Mouse (Mus musculus) limb, embryonic 15.5 days (tissue): Measurements from ENCODE around the gene Ubl7. TPM values are rescaled to one million over a fixed set of nuclear protein-coding genes. Genes with fewer than 3 reads are reported as not detected.

ENCODE experiments used
- ATAC-seq: fragments of 200-750 bp; cut with Nextera tagmentation; 2 replicates; pipeline ENCODE4 v1.8.0; 2017; ENCODE audit warnings: low read depth, moderate TSS enrichment; ENCODE audit not compliant: insufficient number of reproducible peaks, low FRiP score, low TSS enrichment
- H3K27ac ChIP-seq: fragments of 300-500 bp; sonication (generic); 2 replicates; pipeline ENCODE4 v1.5.1; 2015; ENCODE audit warnings: moderate library complexity, mild to moderate bottlenecking, inconsistent platforms
- H3K27me3 ChIP-seq: fragments of 300-500 bp; sonication (generic); 2 replicates; pipeline ENCODE4 v1.6.1; 2015; ENCODE audit warnings: inconsistent platforms
- H3K36me3 ChIP-seq: fragments of 300-500 bp; sonication (generic); 2 replicates; pipeline ENCODE4 v1.6.1; 2015; ENCODE audit warnings: inconsistent platforms
- H3K4me1 ChIP-seq: fragments of 300-500 bp; sonication (generic); 2 replicates; pipeline ENCODE4 v1.6.1; 2015; ENCODE audit warnings: inconsistent platforms
- H3K4me2 ChIP-seq: fragments of 300-500 bp; sonication (generic); 2 replicates; pipeline ENCODE4 v1.6.1; 2015; ENCODE audit warnings: mild to moderate bottlenecking, inconsistent platforms
- H3K4me3 ChIP-seq: fragments of 300-500 bp; sonication (generic); 2 replicates; pipeline ENCODE4 v1.5.1; 2015; ENCODE audit warnings: mild to moderate bottlenecking, inconsistent platforms
- H3K9ac ChIP-seq: fragments of 300-500 bp; sonication (generic); 2 replicates; pipeline ENCODE4 v1.6.1; 2015; ENCODE audit warnings: inconsistent platforms
- H3K9me3 ChIP-seq: fragments of 300-500 bp; sonication (generic); 2 replicates; pipeline ENCODE4 v1.6.1; 2016; ENCODE audit warnings: inconsistent platforms
- WGBS: fragments of 180-500 bp; shearing (Covaris S2); methylation state at CpG from one replicate; pipeline ENCODE4 v1.1.7; 2015; 5-methylcytosine and 5-hydroxymethylcytosine counted together
- polyA plus RNA-seq: library from polyadenylated mRNA; unstranded; fragments of >200 nt; fragmentation: Nextera tagmentation; extraction: Ambion mirVana; gene quantifications from 2 replicates; pipeline ENCODE4 v1.2.1, GENCODE M21; 2015

The Ubl7 gene
- polyA plus RNA-seq, 1 experiment from 2014 or later = 107 TPM

GRCm38 (mm10) chr9:57954962-57955744 is 44.4 kb downstream of the Ubl7 start:
- no peak overlapping the region for H3K4me3 ChIP-seq
- no peak for ATAC-seq
- H3K4me2 ChIP-seq = no peak overlapping the region
- H3K27ac ChIP-seq = no peak overlapping the region
- no peaks in the 10 kb centered on the region for H3K9me3 ChIP-seq
- no peak overlapping the region for H3K9ac ChIP-seq
- H3K4me1 ChIP-seq = peaks cover 4% of the 10 kb centered on the region
- 88% methylated on average over 12 of the region's 12 CpGs for WGBS
- H3K27me3 ChIP-seq = peaks cover 5% of the 10 kb centered on the region; the same call in 1 of the 2 replicates
- H3K36me3 ChIP-seq = no peaks in the 10 kb centered on the region

GRCm38 (mm10) chr9:57955764-57956163 is 45.0 kb downstream of the Ubl7 start:
- Histone ChIP-seq H3K4me3 (no peak overlapping the region), H3K4me1 (peaks cover 4% of the 10 kb centered on the region; the same call in 1 of the 2 replicates), H3K4me2 (no peak overlapping the region), H3K9me3 (no peaks in the 10 kb centered on the region), H3K27ac (no peak overlapping the region), H3K27me3 (0 out of 2 replicates have a peak, but pooled peaks cover 2% of the 10 kb centered on the region), H3K9ac (no peak overlapping the region), H3K36me3 (no peaks in the 10 kb centered on the region)
- no peak for ATAC-seq
- WGBS = 82% methylated on average over 6 of the region's 6 CpGs

- Histone ChIP-seq H3K4me2 (no peak overlapping the region), H3K4me3 (no peak overlapping the region), H3K36me3 (no peaks in the 10 kb centered on the region), H3K9me3 (no peaks in the 10 kb centered on the region), H3K9ac (no peak overlapping the region), H3K4me1 (peaks cover 4% of the 10 kb centered on the region; the same call in 1 of the 2 replicates), H3K27ac (no peak overlapping the region), H3K27me3 (no peaks in the 10 kb centered on the region)
- ATAC-seq = no peak
- 82% methylated on average over 9 of the region's 9 CpGs for WGBS
These were observed 45.5 kb downstream of the Ubl7 start for GRCm38 (mm10) chr9:57956196-57956837.

DNA sequence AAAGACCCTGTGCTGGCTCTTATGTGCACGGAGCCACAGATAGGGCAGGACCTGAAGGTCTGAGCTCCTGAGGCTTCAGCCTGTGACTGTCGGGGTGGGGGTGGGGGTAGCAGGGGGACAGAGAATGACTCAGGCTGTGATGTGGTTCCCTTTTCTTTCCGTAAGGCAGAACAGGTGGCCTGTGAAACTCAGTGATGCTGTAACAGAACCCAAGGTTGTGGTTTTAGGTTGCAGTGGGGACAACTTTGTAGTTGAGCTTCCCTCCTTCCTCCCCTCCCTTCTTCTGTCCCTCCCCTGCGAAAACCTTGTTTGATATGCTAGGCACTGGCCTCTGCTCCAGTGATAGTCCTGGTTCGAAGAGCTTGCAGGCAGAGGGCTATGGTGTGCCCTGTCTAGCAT is 46.1 kb downstream of the Ubl7 start:
- H3K9me3 ChIP-seq = no peaks in the 10 kb centered on the region
- H3K9ac ChIP-seq = no peak overlapping the region
- ATAC-seq = no peak
- H3K4me3 ChIP-seq = no peak overlapping the region
- no peak overlapping the region for H3K27ac ChIP-seq
- 72% methylated on average over 5 of the region's 5 CpGs for WGBS
- H3K4me2 ChIP-seq = no peak overlapping the region
- H3K4me1 ChIP-seq = peaks cover under 1% of the 10 kb centered on the region; the same call in 1 of the 2 replicates
- H3K27me3 ChIP-seq = no peaks in the 10 kb centered on the region
- no peaks in the 10 kb centered on the region for H3K36me3 ChIP-seq

DNA sequence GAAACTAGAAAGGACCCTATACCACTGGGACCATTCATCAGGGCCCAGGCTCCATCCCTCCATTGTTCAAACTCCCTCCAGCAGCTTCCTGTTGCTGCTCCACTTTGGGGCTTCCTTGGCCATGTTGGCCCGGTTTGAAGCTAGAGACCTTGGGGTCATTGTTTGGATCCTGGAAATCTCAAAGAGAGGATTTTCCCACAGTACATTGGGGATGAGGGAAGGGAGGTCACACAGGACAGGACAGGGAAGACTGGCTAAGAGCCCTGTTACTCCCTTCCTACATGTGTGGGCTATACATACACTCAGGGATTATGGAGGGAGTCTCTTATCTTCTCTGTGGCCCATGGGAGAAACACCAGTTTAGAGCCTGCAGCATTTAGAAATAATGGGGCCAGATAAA is 47.8 kb downstream of the Ubl7 start:
- WGBS = 90% methylated on average over 1 of the region's 1 CpGs
- H3K9ac ChIP-seq = no peak overlapping the region
- no peak overlapping the region for H3K4me2 ChIP-seq
- no peak overlapping the region for H3K27ac ChIP-seq
- H3K4me3 ChIP-seq = no peak overlapping the region
- no peak for ATAC-seq
- no peaks in the 10 kb centered on the region for H3K4me1 ChIP-seq
- H3K27me3 ChIP-seq = no peaks in the 10 kb centered on the region
- H3K36me3 ChIP-seq = no peaks in the 10 kb centered on the region
- no peaks in the 10 kb centered on the region for H3K9me3 ChIP-seq

DNA sequence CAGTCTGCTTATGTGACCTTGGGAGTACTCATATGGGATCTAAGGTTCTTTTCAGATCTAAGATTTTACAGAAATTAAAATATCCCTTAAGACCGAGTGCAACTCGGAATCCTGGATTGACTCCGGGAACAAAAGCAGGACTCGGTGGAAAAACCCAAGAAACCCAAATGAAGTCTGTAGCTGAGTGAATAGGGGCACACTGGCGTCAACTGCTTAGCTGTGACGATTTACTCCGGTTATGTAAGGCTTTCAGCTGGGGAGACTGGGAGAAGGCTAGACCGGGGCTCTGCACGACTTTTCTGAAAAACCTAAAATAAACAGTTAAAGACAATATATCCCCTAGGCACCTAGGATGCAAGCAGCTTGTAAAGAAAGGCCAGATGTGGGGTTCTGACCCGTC is 48.6 kb downstream of the Ubl7 start:
- no peak overlapping the region for H3K4me3 ChIP-seq
- H3K4me1 ChIP-seq = no peaks in the 10 kb centered on the region
- no peaks in the 10 kb centered on the region for H3K36me3 ChIP-seq
- no peak overlapping the region for H3K27ac ChIP-seq
- H3K9ac ChIP-seq = no peak overlapping the region
- ATAC-seq = no peak
- H3K4me2 ChIP-seq = no peak overlapping the region
- no peaks in the 10 kb centered on the region for H3K27me3 ChIP-seq
- 57% methylated on average over 10 of the region's 10 CpGs for WGBS
- no peaks in the 10 kb centered on the region for H3K9me3 ChIP-seq

- Histone ChIP-seq H3K9me3 (no peaks in the 10 kb centered on the region), H3K27me3 (no peaks in the 10 kb centered on the region), H3K36me3 (no peaks in the 10 kb centered on the region), H3K9ac (no peak overlapping the region), H3K4me3 (no peak overlapping the region), H3K4me1 (no peaks in the 10 kb centered on the region), H3K4me2 (no peak overlapping the region), H3K27ac (no peak overlapping the region)
- ATAC-seq = no peak
- WGBS = 76% methylated on average over 17 of the region's 17 CpGs
These were observed 49.4 kb downstream of the Ubl7 start for GRCm38 (mm10) chr9:57959886-57960866.

DNA sequence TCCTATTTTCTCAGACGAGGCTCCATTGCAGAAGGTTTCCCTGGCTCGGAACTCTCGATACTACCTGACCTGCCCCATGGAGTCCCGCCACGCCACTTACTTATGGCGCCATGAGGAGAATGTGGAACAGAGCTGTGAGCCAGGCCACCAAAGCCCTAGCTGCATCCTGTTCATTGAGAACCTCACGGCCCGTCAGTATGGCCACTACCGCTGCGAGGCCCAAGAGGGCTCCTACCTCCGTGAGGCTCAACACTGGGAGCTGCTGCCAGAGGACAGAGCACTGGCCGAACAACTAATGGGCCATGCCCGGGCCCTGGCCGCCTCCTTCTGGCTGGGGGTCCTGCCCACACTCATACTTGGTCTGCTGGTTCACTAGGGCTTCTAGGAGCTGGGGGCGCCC is 50.4 kb downstream of the Ubl7 start:
- Histone ChIP-seq H3K4me3 (no peak overlapping the region), H3K4me1 (no peaks in the 10 kb centered on the region), H3K27me3 (no peaks in the 10 kb centered on the region), H3K36me3 (no peaks in the 10 kb centered on the region), H3K4me2 (no peak overlapping the region), H3K27ac (no peak overlapping the region), H3K9ac (no peak overlapping the region), H3K9me3 (no peaks in the 10 kb centered on the region)
- ATAC-seq = no peak
- 84% methylated on average over 15 of the region's 15 CpGs for WGBS

- WGBS = 59% methylated on average over 17 of the region's 17 CpGs
- no peak overlapping the region for H3K4me3 ChIP-seq
- H3K27me3 ChIP-seq = no peaks in the 10 kb centered on the region
- no peak overlapping the region for H3K4me2 ChIP-seq
- ATAC-seq = no peak
- H3K4me1 ChIP-seq = no peaks in the 10 kb centered on the region
- H3K9ac ChIP-seq = no peak overlapping the region
- H3K9me3 ChIP-seq = no peaks in the 10 kb centered on the region
- no peak overlapping the region for H3K27ac ChIP-seq
- H3K36me3 ChIP-seq = no peaks in the 10 kb centered on the region
These were observed 51.3 kb downstream of the Ubl7 start for GRCm38 (mm10) chr9:57961863-57962778.

GRCm38 (mm10) chr9:57963249-57963997 is 52.6 kb downstream of the Ubl7 start:
- no peak overlapping the region for H3K4me2 ChIP-seq
- H3K4me1 ChIP-seq = no peaks in the 10 kb centered on the region
- ATAC-seq = no peak
- no peak overlapping the region for H3K9ac ChIP-seq
- no peaks in the 10 kb centered on the region for H3K36me3 ChIP-seq
- no peaks in the 10 kb centered on the region for H3K27me3 ChIP-seq
- no peak overlapping the region for H3K4me3 ChIP-seq
- 82% methylated on average over 4 of the region's 4 CpGs for WGBS
- no peaks in the 10 kb centered on the region for H3K9me3 ChIP-seq
- no peak overlapping the region for H3K27ac ChIP-seq
